Mouse (Mus musculus) telencephalon, adult 2 months (tissue): ENCODE data around the gene Fgf8.

ENCODE experiments used
- DNase-seq: peaks from one replicate; pipeline ENCODE4 v3.0.0-alpha.2; 2011; ENCODE audit warnings: low read depth, low spot score

The Fgf8 gene

GRCm38 (mm10) chr19:45727231-45727630 is 15.5 kb downstream of the Fgf8 start:
- DNase-seq: no peak

- DNase-seq: no peak
These were observed 16.9 kb downstream of the Fgf8 start for GRCm38 (mm10) chr19:45725677-45726277.

GRCm38 (mm10) chr19:45722188-45722587 is 20.5 kb downstream of the Fgf8 start:
- no peak for DNase-seq

DNA sequence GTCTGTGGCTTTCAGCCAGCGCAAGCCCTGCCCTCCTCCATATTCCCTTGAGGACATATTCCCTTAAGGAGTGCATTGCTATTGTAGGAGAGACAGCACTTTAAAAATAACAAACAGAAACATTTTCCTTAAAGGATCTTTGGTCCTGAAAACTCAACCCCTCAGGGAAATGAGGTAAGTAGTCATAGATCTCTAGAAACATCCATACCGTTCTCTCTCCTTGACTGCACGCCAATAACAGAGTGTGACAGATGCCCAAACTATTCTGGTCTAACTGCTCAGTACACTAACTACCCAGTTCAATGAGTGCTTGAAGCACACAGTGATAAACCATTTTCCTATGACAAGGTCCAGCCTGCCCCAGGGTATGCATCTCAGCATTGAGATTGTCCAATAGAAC is 24.4 kb downstream of the Fgf8 start:
- peak; percentile 16 for DNase-seq

DNA sequence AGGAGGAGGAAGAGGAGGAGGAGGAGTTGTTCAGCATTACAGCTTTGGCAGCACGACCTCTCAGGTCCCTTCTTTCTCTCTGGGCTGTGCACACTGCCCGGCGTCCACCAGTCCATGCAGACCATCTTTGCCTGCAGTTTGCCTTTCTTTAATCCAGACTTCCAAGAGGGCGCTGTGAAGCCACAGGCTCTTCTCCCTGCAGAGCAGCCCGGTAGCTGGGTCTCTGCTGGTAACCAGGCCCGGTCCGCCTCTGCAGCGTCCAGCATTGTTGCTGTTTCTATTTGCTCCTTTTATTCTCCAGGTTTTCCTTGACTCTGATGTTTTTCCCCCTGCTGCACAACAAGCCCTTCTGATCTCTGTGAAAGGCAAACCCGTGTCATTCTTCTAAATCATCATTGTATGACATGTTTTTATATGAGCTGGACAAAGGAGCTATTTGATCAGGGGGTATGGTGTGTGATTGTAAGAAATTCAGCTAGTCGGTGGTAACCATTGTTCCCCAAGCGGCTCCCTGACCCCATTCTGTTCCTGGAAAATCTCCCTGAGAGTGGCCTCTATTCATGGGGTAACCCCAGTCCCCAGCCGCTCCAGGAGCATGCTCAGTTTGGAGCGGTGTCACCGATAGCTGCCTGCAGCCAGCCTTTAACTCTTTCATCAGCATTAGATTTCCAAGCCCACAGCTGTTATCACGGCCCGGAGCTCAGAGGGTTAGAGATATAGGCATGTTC is 25.1 kb downstream of the Fgf8 start:
- peak; percentile 28 for DNase-seq

DNA sequence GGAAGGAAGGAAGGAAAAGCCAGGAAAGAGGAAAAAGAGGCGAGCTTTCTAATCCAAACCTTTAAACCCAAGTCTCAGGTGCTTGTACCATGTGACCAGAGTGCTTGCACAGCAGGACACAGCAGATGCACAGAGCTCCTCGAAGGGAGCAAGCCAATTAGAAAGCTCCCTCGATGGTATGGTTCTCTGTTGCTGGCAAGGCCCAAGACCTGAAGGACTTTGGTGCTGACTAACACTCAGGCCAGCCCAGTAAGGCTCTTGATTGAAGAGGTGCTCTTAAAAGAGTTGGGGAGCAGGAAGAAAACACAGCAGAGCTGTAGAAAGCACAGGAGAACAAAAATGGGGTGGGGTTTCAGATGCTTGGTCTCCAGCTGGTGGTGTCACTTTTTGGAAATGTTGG is 34.0 kb downstream of the Fgf8 start:
- DNase-seq: no peak

DNA sequence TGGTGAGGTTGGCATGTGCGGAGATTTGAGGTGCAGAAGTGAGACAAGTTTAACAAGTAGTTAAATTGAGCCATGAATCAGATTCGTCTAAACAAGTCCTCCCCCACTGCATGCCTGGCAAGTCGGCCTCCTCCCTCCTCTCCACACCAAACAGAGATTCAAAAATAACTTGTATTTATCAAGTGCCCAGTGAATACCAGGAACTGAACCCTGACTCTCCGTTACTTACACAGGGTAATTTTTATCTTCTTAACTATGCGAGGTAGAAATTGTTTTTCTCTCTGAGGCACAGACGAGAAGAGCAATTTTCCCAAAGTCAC is 46.5 kb downstream of the Fgf8 start:
- DNase-seq: no peak

- no peak for DNase-seq
These were observed 47.0 kb downstream of the Fgf8 start for GRCm38 (mm10) chr19:45695496-45696280.

- DNase-seq: no peak
These were observed 48.7 kb downstream of the Fgf8 start for GRCm38 (mm10) chr19:45694056-45694455.

DNA sequence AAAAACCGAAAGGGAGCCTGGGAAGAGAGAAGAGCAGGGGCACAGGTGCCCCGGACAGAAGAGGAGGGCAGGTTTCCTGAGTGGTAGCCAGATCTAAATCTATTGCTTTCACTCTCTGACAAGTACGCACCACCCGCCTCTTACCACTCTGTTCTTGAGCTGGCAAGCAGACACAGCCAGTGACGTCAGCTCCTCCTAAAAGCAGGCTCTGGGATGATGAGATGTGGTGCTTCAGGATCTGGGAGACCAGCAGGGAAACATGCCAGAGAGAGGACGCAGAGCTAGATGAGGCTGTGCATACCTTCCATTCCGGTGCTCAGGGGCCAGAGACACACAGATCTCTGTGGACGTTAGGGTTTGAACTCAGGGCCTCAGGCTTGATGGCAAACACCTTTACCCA is 50.5 kb downstream of the Fgf8 start:
- DNase-seq: peak; percentile 42

GRCm38 (mm10) chr19:45691001-45691535 is 51.6 kb downstream of the Fgf8 start:
- no peak for DNase-seq

GRCm38 (mm10) chr19:45687001-45687400 is 55.7 kb downstream of the Fgf8 start:
- DNase-seq: no peak
